Mouse (Mus musculus) MEL (cell line): ENCODE measurements around the gene Rbm33.

ENCODE experiments used
- CTCF ChIP-seq, 3 experiments: IDR thresholded peaks in 2 of 3; conservative IDR thresholded peaks in 1 of 3; 2 replicates each; pipeline ENCODE4 v1.5.1; 2011 to 2012; ENCODE audit warnings: low read length in 3 of 3, low read depth in 2 of 3, mild to moderate bottlenecking in 2 of 3, improper control_type of control experiment in 1 of 3, inconsistent platforms in 1 of 3, mixed read lengths in 1 of 3, moderate library complexity in 1 of 3; ENCODE audit not compliant: control insufficient read depth in 1 of 3, insufficient read depth in 1 of 3, poor library complexity in 1 of 3, severe bottlenecking in 1 of 3
- KAT2A ChIP-seq: conservative IDR thresholded peaks from 2 replicates; pipeline ENCODE4 v1.6.1; 2012; ENCODE audit warnings: low read depth, low read length, improper control_type of control experiment, inconsistent platforms
- MAZ ChIP-seq: IDR thresholded peaks from 2 replicates; pipeline ENCODE4 v1.6.1; 2012; ENCODE audit warnings: low read depth, mild to moderate bottlenecking, inconsistent platforms, low read length, improper control_type of control experiment
- POLR2A ChIP-seq, 2 experiments: IDR thresholded peaks; 2 replicates each; pipeline ENCODE4 v1.6.1; 2011 to 2012; ENCODE audit warnings: low read length in 2 of 2, mild to moderate bottlenecking in 2 of 2, control low read depth in 1 of 2, improper control_type of control experiment in 1 of 2, low read depth in 1 of 2, moderate library complexity in 1 of 2; ENCODE audit not compliant: control insufficient read depth in 1 of 2, insufficient read depth in 1 of 2, poor library complexity in 1 of 2
- USF1 ChIP-seq: IDR thresholded peaks from 2 replicates; pipeline ENCODE4 v1.6.1; 2014; ENCODE audit warnings: low read depth, mild to moderate bottlenecking, inconsistent platforms, low read length, improper control_type of control experiment, moderate library complexity
- ZC3H11A ChIP-seq: IDR thresholded peaks from 2 replicates; pipeline ENCODE4 v1.6.1; 2012; ENCODE audit warnings: low read depth, mild to moderate bottlenecking, inconsistent platforms, low read length, improper control_type of control experiment
- ZNF384 ChIP-seq: IDR thresholded peaks from 2 replicates; pipeline ENCODE4 v1.6.1; 2012; ENCODE audit warnings: low read depth, mild to moderate bottlenecking, inconsistent platforms, low read length, improper control_type of control experiment

DNA sequence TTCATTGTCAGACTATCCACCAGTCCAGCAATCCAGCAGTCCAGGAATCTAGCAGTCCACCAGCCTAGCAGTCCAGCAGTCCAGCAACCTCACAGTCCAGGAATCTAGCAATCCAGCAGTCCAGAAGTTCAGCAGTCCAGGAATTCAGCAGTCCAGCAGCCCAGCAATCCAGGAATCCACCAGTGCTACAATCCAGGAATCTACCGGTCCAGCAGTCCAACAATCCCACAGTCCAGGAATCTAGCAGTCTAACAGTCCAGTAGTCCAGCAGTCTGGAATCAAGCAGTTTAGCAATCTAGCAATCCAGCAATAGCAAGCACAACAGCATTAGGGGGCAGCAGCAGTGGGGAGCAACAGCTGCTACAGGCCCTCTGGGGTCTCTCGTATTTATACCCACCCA, 44.1 kb upstream of the Rbm33 start:
- TF ChIP-seq CTCF (IDR thresholded peaks at IDR 0.05 in 2 of 3, conservative IDR thresholded peaks at IDR 0.05 in 1 of 3; ENCODE audit: control insufficient read depth in 1 of 3, insufficient read depth in 1 of 3, low read depth in 2 of 3, low read length in 3 of 3, poor library complexity in 1 of 3, severe bottlenecking in 1 of 3) (no peak), POLR2A (IDR thresholded peaks at IDR 0.05; ENCODE audit: control insufficient read depth in 1 of 2, insufficient read depth in 1 of 2, low read depth in 1 of 2, low read length in 2 of 2, poor library complexity in 1 of 2) (no peak), ZNF384 (no peak), KAT2A (no peak), USF1 (no peak), ZC3H11A (no peak), MAZ (no peak)
